Mouse (Mus musculus) thymus, postnatal 14 days (tissue): ENCODE measurements at regions not wholly inside any gene's neighbourhood (a gene's known extent, or its start where the extent isn't known, plus 50 kb on each side); places are given as distances from the start of the nearest gene placed in this dataset.

Source experiments
- DNase-seq: peaks from one replicate; pipeline ENCODE4 v3.0.0; 2021

- DNase-seq, result no peak
These were observed 66.8 kb upstream of the Tbl1x start for GRCm38 (mm10) chrX:77443852-77444492.

GRCm38 (mm10) chrX:77446755-77447154 is 64.1 kb upstream of the Tbl1x start:
- no peak for DNase-seq

- DNase-seq, result no peak
These were observed 58.7 kb upstream of the Tbl1x start for GRCm38 (mm10) chrX:77451977-77452675.
